Mouse (Mus musculus) hindbrain, embryonic 11.5 days (tissue): ENCODE measurements around the gene Dgat2l6. TPM values are rescaled to one million over a fixed set of nuclear protein-coding genes. Genes with fewer than 3 reads are reported as not detected.

Source experiments
- ATAC-seq: fragments of 200-750 bp; cut with Nextera tagmentation; 2 replicates; pipeline ENCODE4 v1.8.0; 2017; ENCODE audit warnings: mild to moderate bottlenecking, moderate TSS enrichment, moderate library complexity; ENCODE audit not compliant: low FRiP score
- DNase-seq: peaks from one replicate; pipeline ENCODE4 v3.0.0-alpha.2; 2015; ENCODE audit warnings: low spot score
- H3K27ac ChIP-seq: fragments of 300-500 bp; sonication (generic); 2 replicates; pipeline ENCODE4 v1.5.1; 2014; ENCODE audit warnings: mild to moderate bottlenecking, low read depth, low read length
- H3K27me3 ChIP-seq: fragments of 300-500 bp; sonication (generic); 2 replicates; pipeline ENCODE4 v1.6.1; 2014; ENCODE audit warnings: mild to moderate bottlenecking, low read length, moderate library complexity, mixed read lengths; ENCODE audit not compliant: control insufficient read depth, insufficient read depth
- H3K36me3 ChIP-seq: fragments of 300-500 bp; sonication (generic); 2 replicates; pipeline ENCODE4 v1.6.1; 2014; ENCODE audit warnings: mild to moderate bottlenecking, low read length, moderate library complexity, mixed read lengths; ENCODE audit not compliant: control insufficient read depth, insufficient read depth
- H3K4me1 ChIP-seq: fragments of 300-500 bp; sonication (generic); replicated peaks from 2 replicates; pipeline ENCODE4 v1.6.1; 2014; ENCODE audit warnings: low read length, mixed read lengths; ENCODE audit not compliant: control insufficient read depth, insufficient read depth
- H3K4me2 ChIP-seq: fragments of 300-500 bp; sonication (generic); replicated peaks from 2 replicates; pipeline ENCODE4 v1.6.1; 2014; ENCODE audit warnings: mild to moderate bottlenecking, low read depth, low read length
- H3K4me3 ChIP-seq: fragments of 300-500 bp; sonication (generic); 2 replicates; pipeline ENCODE4 v1.5.1; 2014; ENCODE audit warnings: low read depth, low read length
- H3K9ac ChIP-seq: fragments of 300-500 bp; sonication (generic); 2 replicates; pipeline ENCODE4 v1.6.1; 2014; ENCODE audit warnings: low read depth, low read length
- H3K9me3 ChIP-seq: fragments of 300-500 bp; sonication (generic); 2 replicates; pipeline ENCODE4 v1.6.1; 2016; ENCODE audit warnings: low read length; ENCODE audit not compliant: control insufficient read depth
- WGBS: fragments of 180-500 bp; shearing (Covaris S2); extraction: QIAGEN DNeasy Blood & Tissue Kit; methylation state at CpG from one replicate; pipeline ENCODE4 v1.1.7; 2014; 5-methylcytosine and 5-hydroxymethylcytosine counted together
- polyA plus RNA-seq: library from polyadenylated mRNA; unstranded; fragments of >200 nt; fragmentation: Nextera tagmentation; extraction: Ambion mirVana; gene quantifications from 2 replicates; pipeline ENCODE4 v1.2.1, GENCODE M21; 2014

Dgat2l6 gene
- polyA plus RNA-seq: not detected in 2 replicates

- no peak within 1 kb of the TSS for H3K4me2 ChIP-seq
- H3K36me3 ChIP-seq: no peaks in the 10 kb centered on the region
- H3K4me1 ChIP-seq: no peaks in the 10 kb centered on the region
- H3K27ac ChIP-seq: no peak within 1 kb of the TSS
- H3K4me3 ChIP-seq: no peak within 1 kb of the TSS
- no peaks in the 10 kb centered on the region for H3K9me3 ChIP-seq
- no peak within 1 kb of the TSS for H3K9ac ChIP-seq
- no peaks in the 10 kb centered on the region for H3K27me3 ChIP-seq
- 85% methylated on average over 4 of the region's 4 CpGs for WGBS
- ATAC-seq: no peak
- no peak for DNase-seq
Measured at GRCm38 (mm10) chrX:100524471-100524870, at the start of gene Dgat2l6. TSS of gene Dgat2l6 (plus strand) at chrX:100524838.

DNA sequence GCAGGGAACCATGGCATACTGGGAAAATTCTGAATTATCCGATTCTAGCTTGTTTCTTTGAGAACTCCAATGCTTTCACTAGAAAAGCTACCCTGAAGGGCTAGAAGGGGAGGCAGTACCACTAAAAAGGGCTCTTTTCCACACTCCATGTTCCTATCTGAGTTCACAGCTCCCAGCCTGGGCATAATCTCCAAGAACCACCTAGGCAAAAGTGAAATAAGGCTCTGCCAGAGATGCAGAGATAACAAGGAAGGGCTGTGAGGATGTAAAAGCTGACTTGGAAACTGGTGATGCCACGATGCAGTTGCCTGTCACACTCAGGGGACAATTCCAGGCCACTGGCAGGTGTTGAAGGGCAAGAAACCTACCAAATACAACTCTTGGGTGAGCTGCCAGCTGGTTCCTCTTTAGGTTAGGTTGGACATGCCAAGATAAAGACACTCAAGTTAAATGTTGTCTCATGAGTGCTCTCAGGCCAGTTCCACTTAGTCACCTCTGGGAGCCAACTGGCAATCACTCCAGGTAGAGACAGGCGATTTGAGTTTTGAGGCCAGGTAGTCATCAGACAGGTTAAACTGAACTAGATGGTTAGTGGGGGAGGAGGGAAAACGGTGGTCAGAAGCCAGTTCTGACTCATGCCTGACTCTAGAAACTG is 48.9 kb upstream of the Dgat2l6 start:
- WGBS: 74% methylated on average over 4 of the region's 4 CpGs
- Histone ChIP-seq H3K27me3 (no peaks in the 10 kb centered on the region; the same call in 1 of the 2 replicates), H3K4me1 (no peaks in the 10 kb centered on the region), H3K36me3 (no peaks in the 10 kb centered on the region), H3K9me3 (no peaks in the 10 kb centered on the region), H3K27ac (no peak overlapping the region), H3K4me3 (no peak overlapping the region), H3K4me2 (no peak overlapping the region), H3K9ac (no peak overlapping the region)
- ATAC-seq: no peak
- no peak for DNase-seq

GRCm38 (mm10) chrX:100480317-100480716 is 44.3 kb upstream of the Dgat2l6 start:
- Histone ChIP-seq H3K27ac (no peak overlapping the region), H3K9ac (no peak overlapping the region), H3K4me3 (no peak overlapping the region), H3K27me3 (peaks cover 2% of the 10 kb centered on the region; the same call in 1 of the 2 replicates), H3K4me2 (no peak overlapping the region), H3K9me3 (no peaks in the 10 kb centered on the region), H3K4me1 (no peaks in the 10 kb centered on the region), H3K36me3 (no peaks in the 10 kb centered on the region)
- 50% methylated on average over 3 of the region's 3 CpGs for WGBS
- DNase-seq (peak; percentile 65), ATAC-seq (peak; percentile 75; the same call in 1 of the 2 replicates)

GRCm38 (mm10) chrX:100493500-100494067 is 31.1 kb upstream of the Dgat2l6 start:
- Histone ChIP-seq H3K4me3 (peak overlapping the region; percentile 57), H3K9ac (no peak overlapping the region), H3K4me2 (peak overlapping the region; percentile 30), H3K4me1 (no peaks in the 10 kb centered on the region), H3K27me3 (no peaks in the 10 kb centered on the region), H3K27ac (no peak overlapping the region), H3K9me3 (no peaks in the 10 kb centered on the region), H3K36me3 (no peaks in the 10 kb centered on the region)
- 19% methylated on average over 22 of the region's 22 CpGs for WGBS
- peak; percentile 82 for ATAC-seq
- DNase-seq: no peak

- Histone ChIP-seq H3K4me2 (peak within 1 kb of the TSS; percentile 54), H3K36me3 (no peaks in the 10 kb centered on the region), H3K4me3 (peak within 1 kb of the TSS; percentile 57), H3K4me1 (no peaks in the 10 kb centered on the region), H3K9ac (peak within 1 kb of the TSS; percentile 40), H3K27me3 (no peaks in the 10 kb centered on the region), H3K9me3 (no peaks in the 10 kb centered on the region), H3K27ac (no peak within 1 kb of the TSS)
- WGBS: 16% methylated on average over 32 of the region's 32 CpGs
- peak; percentile 97 for ATAC-seq
- DNase-seq: peak; percentile 74
Measured at GRCm38 (mm10) chrX:100494068-100494978, 30.3 kb upstream of the Dgat2l6 start, which contains the start of gene Igbp1. TSS of gene Igbp1 (plus strand) at chrX:100494291.

DNA sequence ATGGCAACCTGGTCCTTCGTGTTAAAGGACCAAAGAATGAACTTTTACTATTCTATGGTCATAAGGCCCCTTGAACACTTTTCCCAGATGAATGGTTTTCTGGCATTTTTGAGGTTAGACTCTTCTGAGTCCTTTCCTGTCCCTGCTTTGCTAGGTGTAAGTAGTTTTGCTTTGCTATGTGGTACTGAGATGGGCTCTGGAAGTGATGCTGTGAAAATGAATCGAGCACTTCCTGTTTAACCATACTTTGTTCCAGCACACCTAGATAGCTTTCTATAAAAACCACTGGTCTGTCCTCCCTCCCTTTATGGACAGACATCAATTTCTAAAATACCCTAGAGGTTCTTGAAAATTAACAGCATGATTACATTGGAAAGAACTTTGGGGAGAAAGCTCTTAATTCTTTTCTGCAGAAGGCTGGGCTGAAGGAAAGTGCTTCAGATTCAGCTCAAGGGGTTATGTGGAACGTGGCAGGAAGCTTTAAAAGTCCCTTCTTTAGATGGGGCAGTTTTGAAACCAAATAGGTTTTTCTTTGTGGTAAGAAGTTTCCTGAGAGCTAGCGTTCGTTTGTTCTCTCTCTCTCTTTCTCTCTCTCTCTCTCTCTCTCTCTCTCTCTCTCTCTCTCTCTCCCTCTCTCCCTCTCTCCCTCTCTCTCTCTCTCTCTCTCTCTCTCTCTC is 20.3 kb upstream of the Dgat2l6 start:
- H3K9me3 ChIP-seq: no peaks in the 10 kb centered on the region
- H3K27me3 ChIP-seq: no peaks in the 10 kb centered on the region
- H3K9ac ChIP-seq: no peak overlapping the region
- WGBS: 84% methylated on average over 5 of the region's 5 CpGs
- H3K4me2 ChIP-seq: no peak overlapping the region
- H3K4me1 ChIP-seq: no peaks in the 10 kb centered on the region
- ATAC-seq (no peak), DNase-seq (no peak)
- H3K27ac ChIP-seq: no peak overlapping the region
- H3K36me3 ChIP-seq: no peaks in the 10 kb centered on the region
- no peak overlapping the region for H3K4me3 ChIP-seq

GRCm38 (mm10) chrX:100508164-100508563 is 16.5 kb upstream of the Dgat2l6 start:
- Histone ChIP-seq H3K4me2 (no peak overlapping the region), H3K4me3 (no peak overlapping the region), H3K27ac (no peak overlapping the region), H3K9me3 (no peaks in the 10 kb centered on the region), H3K36me3 (no peaks in the 10 kb centered on the region), H3K4me1 (no peaks in the 10 kb centered on the region), H3K9ac (no peak overlapping the region), H3K27me3 (no peaks in the 10 kb centered on the region)
- 93% methylated on average over 4 of the region's 4 CpGs for WGBS
- no peak for DNase-seq
- ATAC-seq: no peak

DNA sequence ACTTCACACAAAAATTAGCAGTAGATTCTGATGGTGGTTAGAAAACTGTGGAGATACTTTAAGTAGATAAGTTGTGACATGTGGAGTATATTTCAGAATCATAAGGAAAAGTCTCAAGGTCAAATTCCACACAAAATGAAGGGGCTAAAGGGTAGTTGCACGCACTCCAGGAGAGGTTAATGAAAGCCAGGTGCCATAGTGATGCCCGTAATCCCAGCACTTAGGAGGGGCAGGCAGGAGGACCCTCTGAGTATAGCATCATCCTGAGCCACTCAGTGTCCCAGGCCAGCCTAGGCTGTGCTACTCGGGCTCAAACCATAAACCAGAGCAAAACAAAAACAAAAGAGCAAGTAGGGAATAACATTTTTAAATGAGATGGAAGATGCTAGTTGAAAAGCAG is 14.7 kb upstream of the Dgat2l6 start:
- Histone ChIP-seq H3K9ac (no peak overlapping the region), H3K4me1 (no peaks in the 10 kb centered on the region), H3K9me3 (no peaks in the 10 kb centered on the region), H3K36me3 (no peaks in the 10 kb centered on the region), H3K27ac (no peak overlapping the region), H3K4me2 (no peak overlapping the region), H3K4me3 (no peak overlapping the region), H3K27me3 (no peaks in the 10 kb centered on the region)
- DNase-seq (no peak), ATAC-seq (no peak)
- WGBS: 60% methylated on average over 3 of the region's 3 CpGs
